Mouse (Mus musculus): ENCODE measurements around the gene Nav3. TPM values are rescaled to one million over a fixed set of nuclear protein-coding genes. Genes with fewer than 3 reads are reported as not detected.

Nav3 gene
- total and polyA plus RNA-seq, 3 experiments = not detected

GRCm38 (mm10) chr10:109741664-109742063, 714.3 kb downstream of the Nav3 start:
- Histone ChIP-seq H3K9ac (ENCODE audit: control insufficient read depth, low read depth, low read length, poor library complexity, severe bottlenecking) (no peak overlapping the region), H3K27me3 (ENCODE audit: control insufficient read depth in 1 of 2, insufficient read depth in 2 of 2, low read length in 2 of 2) (no peaks in the 10 kb centered on the region)
- TF ChIP-seq ETS1 (IDR thresholded peaks at IDR 0.05; ENCODE audit: low read depth, low read length) (no peak), SMC3 (IDR thresholded peaks at IDR 0.05; ENCODE audit: low read depth, low read length) (no peak), CTCF (IDR thresholded peaks at IDR 0.05 in 2 of 3, conservative IDR thresholded peaks at IDR 0.05 in 1 of 3; ENCODE audit: control insufficient read depth in 1 of 3, insufficient read depth in 1 of 3, low read depth in 2 of 3, low read length in 3 of 3, poor library complexity in 1 of 3, severe bottlenecking in 1 of 3) (no peak), MAZ (IDR thresholded peaks at IDR 0.05; ENCODE audit: low read depth, low read length) (no peak), MXI1 (IDR thresholded peaks at IDR 0.05; ENCODE audit: low read depth, low read length) (no peak), GABPA (IDR thresholded peaks at IDR 0.05; ENCODE audit: low read depth, low read length) (no peak), TAL1 (IDR thresholded peaks at IDR 0.05; ENCODE audit: low read length) (no peak), RAD21 (IDR thresholded peaks at IDR 0.05; ENCODE audit: low read depth, low read length) (no peak), USF1 (IDR thresholded peaks at IDR 0.05; ENCODE audit: low read depth, low read length) (no peak), KAT2A (conservative IDR thresholded peaks at IDR 0.05; ENCODE audit: low read depth, low read length) (no peak), GATA1 (IDR thresholded peaks at IDR 0.05; ENCODE audit: low read depth, low read length) (no peak), ZC3H11A (IDR thresholded peaks at IDR 0.05; ENCODE audit: low read depth, low read length) (no peak), MYC (IDR thresholded peaks at IDR 0.05; ENCODE audit: low read depth, low read length) (no peak), CHD2 (IDR thresholded peaks at IDR 0.05; ENCODE audit: low read length) (no peak), ZNF384 (IDR thresholded peaks at IDR 0.05; ENCODE audit: low read depth, low read length) (no peak), HCFC1 (IDR thresholded peaks at IDR 0.05; ENCODE audit: low read depth, low read length) (no peak), TBP (IDR thresholded peaks at IDR 0.05; ENCODE audit: low read depth, low read length) (no peak), JUND (IDR thresholded peaks at IDR 0.05; ENCODE audit: low read depth, low read length) (no peak)

GRCm38 (mm10) chr10:109740326-109740725, 715.7 kb downstream of the Nav3 start:
- H3K27ac ChIP-seq (ENCODE audit: control insufficient read depth, low read depth, low read length) = no peak overlapping the region
- no peak overlapping the region for H3K4me3 ChIP-seq (ENCODE audit: control insufficient read depth in 1 of 2, insufficient read depth in 1 of 2, low read depth in 2 of 2, low read length in 2 of 2)
- H3K27me3 ChIP-seq (ENCODE audit: control insufficient read depth in 1 of 2, insufficient read depth in 2 of 2, low read length in 2 of 2) = no peaks in the 10 kb centered on the region
- no peak for DNase-seq (ENCODE audit: low read depth, low spot score)
- no peaks in the 10 kb centered on the region for H3K79me2 ChIP-seq (ENCODE audit: control insufficient read depth, insufficient read depth, low read length, poor library complexity)
- TF ChIP-seq EP300 (IDR thresholded peaks at IDR 0.05; ENCODE audit: low read depth in 1 of 2, low read length in 2 of 2) (no peak), ZMIZ1 (IDR thresholded peaks at IDR 0.05; ENCODE audit: low read depth, low read length) (no peak), SIN3A (IDR thresholded peaks at IDR 0.05; ENCODE audit: low read length) (no peak), UBTF (IDR thresholded peaks at IDR 0.05; ENCODE audit: borderline replicate concordance, insufficient read depth, low read depth, low read length) (no peak), TCF12 (IDR thresholded peaks at IDR 0.05; ENCODE audit: low read depth, low read length) (no peak), RCOR1 (IDR thresholded peaks at IDR 0.05; ENCODE audit: low read depth, low read length) (no peak), JUND (IDR thresholded peaks at IDR 0.05; ENCODE audit: low read depth, low read length) (no peak), POLR2AphosphoS2 (IDR thresholded peaks at IDR 0.05; ENCODE audit: low read length) (no peak), ZNF384 (IDR thresholded peaks at IDR 0.05; ENCODE audit: low read depth, low read length) (no peak), MYB (IDR thresholded peaks at IDR 0.05; ENCODE audit: low read depth, low read length) (no peak), MYC (IDR thresholded peaks at IDR 0.05; ENCODE audit: low read depth, low read length) (no peak), HCFC1 (IDR thresholded peaks at IDR 0.05; ENCODE audit: low read depth, low read length) (no peak), KAT2A (conservative IDR thresholded peaks at IDR 0.05; ENCODE audit: low read depth, low read length) (no peak), NRF1 (IDR thresholded peaks at IDR 0.05; ENCODE audit: insufficient read depth, low read depth, low read length, poor library complexity, severe bottlenecking) (no peak), MAZ (IDR thresholded peaks at IDR 0.05; ENCODE audit: low read depth, low read length) (no peak), ZKSCAN1 (IDR thresholded peaks at IDR 0.05; ENCODE audit: low read depth, low read length) (no peak), CHD2 (IDR thresholded peaks at IDR 0.05; ENCODE audit: low read length) (no peak), USF2 (IDR thresholded peaks at IDR 0.05; ENCODE audit: borderline replicate concordance in 1 of 2, insufficient read depth in 1 of 2, low read depth in 1 of 2, low read length in 2 of 2) (no peak), GATA1 (IDR thresholded peaks at IDR 0.05; ENCODE audit: low read depth, low read length) (no peak)
- no peaks in the 10 kb centered on the region for H3K36me3 ChIP-seq (ENCODE audit: control insufficient read depth in 1 of 2, insufficient read depth in 2 of 2, low read length in 2 of 2)
- no peaks in the 10 kb centered on the region for H3K9me3 ChIP-seq (replicated peaks; ENCODE audit: insufficient read depth, low read length)
- no peaks in the 10 kb centered on the region for H3K4me1 ChIP-seq (ENCODE audit: control insufficient read depth in 1 of 2, insufficient read depth in 2 of 2, low read length in 2 of 2)
- no peak overlapping the region for H3K9ac ChIP-seq (ENCODE audit: control insufficient read depth, low read depth, low read length, poor library complexity, severe bottlenecking)

More at GRCm38 (mm10) chr10:109741664-109742063, 714.3 kb downstream of the Nav3 start:
- no peak for DNase-seq (ENCODE audit: low read depth, low spot score)
- no peaks in the 10 kb centered on the region for H3K4me1 ChIP-seq (ENCODE audit: control insufficient read depth in 1 of 2, insufficient read depth in 2 of 2, low read length in 2 of 2)
- no peaks in the 10 kb centered on the region for H3K79me2 ChIP-seq (ENCODE audit: control insufficient read depth, insufficient read depth, low read length, poor library complexity)
- no peaks in the 10 kb centered on the region for H3K36me3 ChIP-seq (ENCODE audit: control insufficient read depth in 1 of 2, insufficient read depth in 2 of 2, low read length in 2 of 2)
- no peak overlapping the region for H3K27ac ChIP-seq (ENCODE audit: control insufficient read depth, low read depth, low read length)
- H3K9me3 ChIP-seq (replicated peaks; ENCODE audit: insufficient read depth, low read length) = no peaks in the 10 kb centered on the region
- no peak overlapping the region for H3K4me3 ChIP-seq (ENCODE audit: control insufficient read depth in 1 of 2, insufficient read depth in 1 of 2, low read depth in 2 of 2, low read length in 2 of 2)

Data from MEL (cell line).